Mouse (Mus musculus) intestine, embryonic 14.5 days (tissue): Measurements from ENCODE around the gene Serhl. TPM values are rescaled to one million over a fixed set of nuclear protein-coding genes. Genes with fewer than 3 reads are reported as not detected.
"Not testable (repeated sequence)": the region's sequence is repeated elsewhere in the genome, so short reads cannot be mapped to it uniquely, and the experiment has no call there.

Experiments used
- ATAC-seq: fragments of 200-750 bp; cut with Nextera tagmentation; replicated peaks from 2 replicates; pipeline ENCODE4 v1.8.0; 2017; ENCODE audit warnings: low read depth, moderate number of reproducible peaks, moderate TSS enrichment, moderate library complexity; ENCODE audit not compliant: low FRiP score, low TSS enrichment
- DNase-seq: peaks from one replicate; pipeline ENCODE4 v3.0.0-alpha.2; 2018; ENCODE audit warnings: low spot score
- H3K27ac ChIP-seq: fragments of 300-500 bp; sonication (generic); 2 replicates; pipeline ENCODE4 v1.5.1; 2014; ENCODE audit warnings: low read depth, mild to moderate bottlenecking, control low read depth
- H3K27me3 ChIP-seq: fragments of 300-500 bp; sonication (generic); replicated peaks from 2 replicates; pipeline ENCODE4 v1.6.1; 2014; ENCODE audit warnings: low read length, control low read depth; ENCODE audit not compliant: control insufficient read depth, insufficient read depth
- H3K36me3 ChIP-seq: fragments of 300-500 bp; sonication (generic); 2 replicates; pipeline ENCODE4 v1.6.1; 2014; ENCODE audit warnings: low read length, control low read depth; ENCODE audit not compliant: control insufficient read depth, insufficient read depth
- H3K4me1 ChIP-seq: fragments of 300-500 bp; sonication (generic); replicated peaks from 2 replicates; pipeline ENCODE4 v1.6.1; 2014; ENCODE audit warnings: low read length, control low read depth, mixed read lengths; ENCODE audit not compliant: control insufficient read depth, insufficient read depth
- H3K4me2 ChIP-seq: fragments of 300-500 bp; sonication (generic); 2 replicates; pipeline ENCODE4 v1.6.1; 2014; ENCODE audit warnings: low read length
- H3K4me3 ChIP-seq: fragments of 300-500 bp; sonication (generic); 2 replicates; pipeline ENCODE4 v1.5.1; 2014; ENCODE audit warnings: low read depth, low read length, control low read depth, mixed read lengths
- H3K9ac ChIP-seq: fragments of 300-500 bp; sonication (generic); 2 replicates; pipeline ENCODE4 v1.6.1; 2014; ENCODE audit warnings: mild to moderate bottlenecking, low read length
- H3K9me3 ChIP-seq: fragments of 300-500 bp; sonication (generic); 2 replicates; pipeline ENCODE4 v1.6.1; 2016; ENCODE audit warnings: low read length, control low read depth; ENCODE audit not compliant: control insufficient read depth
- WGBS: fragments of 180-500 bp; shearing (Covaris S2); extraction: QIAGEN DNeasy Blood & Tissue Kit; methylation state at CpG from one replicate; pipeline ENCODE4 v1.1.7; 2014; 5-methylcytosine and 5-hydroxymethylcytosine counted together
- polyA plus RNA-seq: library from polyadenylated mRNA; unstranded; fragments of >200 nt; fragmentation: Nextera tagmentation; extraction: Ambion mirVana; gene quantifications from 2 replicates; pipeline ENCODE4 v1.2.1, GENCODE M21; 2014

Gene Serhl
- polyA plus RNA-seq, 1 experiment from 2014 or later: 71.9 TPM

DNA sequence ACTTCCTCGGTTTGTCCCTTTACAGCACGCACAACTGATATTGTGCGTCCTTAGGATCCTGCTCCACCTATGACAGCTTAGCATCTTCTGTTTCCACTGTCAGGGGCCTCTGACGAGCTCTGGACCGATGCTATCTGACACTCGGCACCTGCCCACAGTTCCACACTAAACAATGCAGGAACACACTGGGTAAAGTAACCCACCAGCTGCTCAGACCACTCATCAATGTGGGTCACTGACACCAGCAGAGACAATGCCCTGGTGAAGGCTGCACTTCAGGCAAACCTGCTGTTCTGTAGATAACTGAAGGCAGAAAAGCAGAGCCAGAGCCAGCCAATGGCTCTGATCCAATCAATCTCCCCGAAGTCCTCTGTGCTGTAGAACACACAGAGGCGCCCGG, 37.3 kb downstream of the Serhl start:
- H3K27me3 ChIP-seq: no peaks in the 10 kb centered on the region
- H3K9me3 ChIP-seq: no peaks in the 10 kb centered on the region
- H3K36me3 ChIP-seq: peaks cover 65% of the 10 kb centered on the region
- H3K9ac ChIP-seq: no peak overlapping the region
- H3K27ac ChIP-seq: no peak overlapping the region
- DNase-seq (no peak), ATAC-seq (no peak)
- WGBS: 94% methylated on average over 9 of the region's 9 CpGs
- peaks cover 1% of the 10 kb centered on the region; the same call in 1 of the 2 replicates for H3K4me1 ChIP-seq
- H3K4me2 ChIP-seq: no peak overlapping the region
- H3K4me3 ChIP-seq: no peak overlapping the region

DNA sequence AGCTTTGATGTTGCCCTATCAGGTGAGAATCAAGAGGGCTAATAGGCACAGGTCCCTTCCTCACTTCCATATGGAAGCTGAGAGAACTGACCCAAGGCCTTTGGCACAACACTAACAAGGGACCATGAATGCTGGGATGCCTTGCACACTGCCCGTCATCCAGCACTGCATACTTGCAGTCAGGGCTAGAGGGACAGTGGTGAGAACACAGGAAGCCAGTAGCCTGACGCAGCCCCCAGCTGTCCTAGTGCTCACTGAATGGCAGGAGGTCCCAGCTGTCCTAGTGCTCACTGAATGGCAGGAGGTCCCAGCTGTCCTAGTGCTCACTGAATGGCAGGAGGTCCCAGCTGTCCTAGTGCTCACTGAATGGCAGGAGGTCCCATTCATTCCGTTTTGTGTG, 37.7 kb downstream of the Serhl start:
- ATAC-seq, H3K9ac ChIP-seq, DNase-seq, H3K4me2 ChIP-seq, H3K4me1 ChIP-seq, H3K9me3 ChIP-seq, H3K4me3 ChIP-seq, H3K27ac ChIP-seq, H3K27me3 ChIP-seq: not testable (repeated sequence)
- WGBS: 76% methylated on average over 3 of the region's 3 CpGs
- H3K36me3 ChIP-seq: peaks cover 69% of the 10 kb centered on the region

GRCm38 (mm10) chr15:83129530-83130231, 40.4 kb downstream of the Serhl start:
- Histone ChIP-seq H3K4me1 (no peaks in the 10 kb centered on the region), H3K9ac (no peak overlapping the region), H3K36me3 (peaks cover 93% of the 10 kb centered on the region), H3K27ac (no peak overlapping the region), H3K4me3 (no peak overlapping the region), H3K9me3 (no peaks in the 10 kb centered on the region), H3K27me3 (no peaks in the 10 kb centered on the region), H3K4me2 (no peak overlapping the region)
- ATAC-seq (no peak), DNase-seq (no peak)
- 86% methylated on average over 7 of the region's 7 CpGs for WGBS

DNA sequence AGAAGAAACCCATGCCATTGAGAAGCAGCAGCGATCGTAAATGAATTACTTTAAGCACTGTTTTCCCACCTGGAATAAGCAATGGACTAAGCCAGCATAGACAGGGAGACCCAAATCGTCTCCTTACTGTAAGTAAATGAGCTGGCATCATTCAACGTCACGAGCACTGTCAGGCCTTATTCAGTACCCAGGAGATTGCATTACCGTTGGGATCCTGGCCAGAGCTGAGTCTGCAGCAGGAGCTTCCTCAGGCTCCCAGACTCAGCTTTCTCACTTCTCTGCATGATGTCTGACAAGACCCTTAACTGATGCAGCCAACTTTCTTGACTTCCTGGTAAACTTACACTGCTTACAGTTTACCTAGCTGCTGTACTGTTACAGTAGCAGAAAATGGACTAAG, 45.4 kb downstream of the Serhl start:
- 91% methylated on average over 6 of the region's 6 CpGs for WGBS
- H3K36me3 ChIP-seq: peaks cover 87% of the 10 kb centered on the region
- no peak for DNase-seq

GRCm38 (mm10) chr15:83135654-83136053, 46.3 kb downstream of the Serhl start:
- no peak overlapping the region for H3K4me2 ChIP-seq
- ATAC-seq (no peak), DNase-seq (no peak)
- no peaks in the 10 kb centered on the region for H3K27me3 ChIP-seq
- 75% methylated on average over 2 of the region's 2 CpGs for WGBS
- no peaks in the 10 kb centered on the region for H3K9me3 ChIP-seq
- H3K4me3 ChIP-seq: no peak overlapping the region
- H3K9ac ChIP-seq: no peak overlapping the region
- peaks cover 77% of the 10 kb centered on the region for H3K36me3 ChIP-seq
- no peaks in the 10 kb centered on the region for H3K4me1 ChIP-seq
- H3K27ac ChIP-seq: no peak overlapping the region

More for the DNA sequence above, 45.4 kb downstream of the Serhl start:
- Histone ChIP-seq H3K4me3 (no peak overlapping the region), H3K9ac (no peak overlapping the region), H3K9me3 (no peaks in the 10 kb centered on the region), H3K27me3 (no peaks in the 10 kb centered on the region), H3K27ac (no peak overlapping the region), H3K4me2 (no peak overlapping the region), H3K4me1 (no peaks in the 10 kb centered on the region)
- ATAC-seq: no peak

- Histone ChIP-seq H3K36me3 (peaks cover 25% of the 10 kb centered on the region), H3K27me3 (no peaks in the 10 kb centered on the region), H3K9me3 (no peaks in the 10 kb centered on the region), H3K4me2 (no peak overlapping the region), H3K4me3 (no peak overlapping the region), H3K27ac (no peak overlapping the region), H3K9ac (no peak overlapping the region), H3K4me1 (peaks cover 13% of the 10 kb centered on the region)
- 28% methylated on average over 5 of the region's 5 CpGs for WGBS
- DNase-seq: no peak
- no peak for ATAC-seq
These were observed 53.6 kb downstream of the Serhl start for GRCm38 (mm10) chr15:83142861-83143260.

DNA sequence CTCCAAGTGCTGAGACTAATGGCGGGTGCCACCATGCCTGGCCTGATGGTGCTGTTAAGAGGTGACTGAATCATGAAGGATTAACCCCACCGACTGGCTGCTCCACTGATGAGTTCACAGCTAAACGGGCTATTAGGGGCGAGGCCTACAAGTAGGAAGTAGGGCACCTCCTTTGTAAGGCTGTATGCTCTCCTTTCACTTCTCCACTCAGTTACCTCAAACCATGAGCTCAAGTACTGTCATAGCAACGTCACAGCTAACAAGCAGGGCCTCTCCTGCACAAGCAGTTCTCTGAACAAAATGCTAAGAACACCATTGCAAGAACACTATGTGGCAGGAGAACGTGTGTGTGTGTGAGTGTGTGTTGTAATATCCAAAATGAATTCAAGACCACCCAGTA, 56.2 kb downstream of the Serhl start:
- Histone ChIP-seq H3K4me3 (no peak overlapping the region), H3K9ac (no peak overlapping the region), H3K36me3 (peaks cover 18% of the 10 kb centered on the region), H3K27me3 (no peaks in the 10 kb centered on the region), H3K9me3 (no peaks in the 10 kb centered on the region), H3K4me1 (peaks cover 19% of the 10 kb centered on the region), H3K4me2 (no peak overlapping the region), H3K27ac (no peak overlapping the region)
- ATAC-seq: no peak
- WGBS: 90% methylated on average over 6 of the region's 6 CpGs
- DNase-seq: no peak

DNA sequence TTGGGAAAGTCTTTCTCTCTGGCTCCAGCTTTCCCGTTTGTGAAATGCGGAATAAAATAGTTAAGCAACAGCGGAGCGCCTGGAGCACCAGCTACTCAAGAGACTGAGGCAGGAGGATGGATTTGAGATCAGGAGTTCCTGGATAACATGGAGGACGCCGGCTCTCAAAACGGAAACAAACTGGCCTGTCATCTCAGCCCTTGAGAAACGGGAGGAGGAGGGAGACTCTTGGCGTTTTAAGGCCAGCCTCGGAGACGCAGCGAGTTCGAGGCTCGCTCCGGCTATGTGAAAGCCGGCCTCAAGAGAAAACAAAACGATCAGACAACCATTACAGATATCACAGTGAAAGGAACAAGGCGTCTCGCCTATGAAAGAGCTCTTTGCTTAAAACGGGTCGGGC, 59.1 kb downstream of the Serhl start:
- peak overlapping the region; percentile 95 for H3K27ac ChIP-seq
- peak; percentile 59 for DNase-seq
- peak overlapping the region; percentile 90 for H3K4me2 ChIP-seq
- H3K4me3 ChIP-seq: peak overlapping the region; percentile 83
- peak overlapping the region; percentile 95 for H3K9ac ChIP-seq
- peaks cover 9% of the 10 kb centered on the region for H3K4me1 ChIP-seq
- H3K27me3 ChIP-seq: no peaks in the 10 kb centered on the region
- WGBS: 3% methylated on average over 21 of the region's 21 CpGs
- ATAC-seq: no peak
- peaks cover 14% of the 10 kb centered on the region for H3K36me3 ChIP-seq
- H3K9me3 ChIP-seq: no peaks in the 10 kb centered on the region

DNA sequence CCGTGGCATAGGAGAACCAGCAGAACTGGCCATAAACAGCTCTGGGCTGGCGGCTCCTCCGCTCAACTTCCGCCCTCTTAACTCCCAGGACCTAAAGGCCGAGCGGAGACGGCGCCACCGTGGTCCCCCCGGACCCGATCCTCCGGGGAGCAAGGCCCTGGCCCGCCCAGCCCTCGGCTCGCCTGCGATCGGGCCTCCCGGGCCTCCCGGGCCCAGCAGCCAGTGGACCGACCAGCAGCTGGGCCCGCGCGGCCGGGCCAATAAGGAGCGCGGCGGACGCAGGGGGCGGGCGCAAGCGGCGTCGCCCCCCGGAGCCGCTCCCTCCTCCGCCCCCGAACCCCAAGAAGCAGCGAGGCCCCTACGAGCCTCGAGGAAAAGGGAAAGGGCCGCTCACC, 59.5 kb downstream of the Serhl start:
- peak; percentile 85 for ATAC-seq
- H3K9me3 ChIP-seq: no peaks in the 10 kb centered on the region
- H3K4me2 ChIP-seq: peak overlapping the region; percentile 90
- DNase-seq: no peak
- H3K9ac ChIP-seq: peak overlapping the region; percentile 95
- peaks cover 18% of the 10 kb centered on the region for H3K36me3 ChIP-seq
- under 1% methylated on average over 39 of the region's 41 CpGs for WGBS
- peaks cover 8% of the 10 kb centered on the region for H3K4me1 ChIP-seq
- no peaks in the 10 kb centered on the region for H3K27me3 ChIP-seq
- H3K4me3 ChIP-seq: peak overlapping the region; percentile 83
- peak overlapping the region; percentile 95 for H3K27ac ChIP-seq
